Mouse (Mus musculus) inflammation-experienced regulatory T-cells (primary cell): ENCODE measurements around the gene Ceacam13. TPM values are rescaled to one million over a fixed set of nuclear protein-coding genes. Genes with fewer than 3 reads are reported as not detected.

Experiments used
- polyA plus RNA-seq, 2 experiments: library from polyadenylated mRNA; unstranded; fragments of 100-300 nt; shearing (Covaris generic); gene quantifications; one replicate each; pipeline ENCODE4 v1.2.1; 2017

The Ceacam13 gene
- polyA plus RNA-seq = not detected

DNA sequence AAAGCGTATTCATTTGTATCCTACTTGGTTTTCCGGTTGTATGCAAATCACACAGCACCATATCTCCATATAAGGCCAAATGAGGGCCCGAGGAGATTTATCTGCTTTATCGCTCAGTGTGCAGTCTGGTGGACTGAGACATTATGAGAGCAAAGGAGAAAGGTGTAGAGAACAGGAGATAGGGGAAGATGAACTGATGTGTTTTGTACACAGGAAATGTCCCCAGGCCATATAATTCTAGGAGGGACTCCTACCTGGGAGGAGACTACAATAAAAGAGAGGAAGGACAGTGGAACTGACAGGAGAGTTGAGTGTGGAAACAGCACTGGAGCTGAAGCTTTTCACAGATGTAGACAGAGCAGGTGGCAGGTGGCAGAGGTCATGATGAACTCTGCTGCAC, at the start of gene Ceacam13:
Gene Ceacam13, plus strand, starts transcription at position 301 of the 400 bp plus-strand sequence.

GRCm38 (mm10) chr7:17971824-17972223, 37.9 kb upstream of the Ceacam13 start, which contains the start of gene Ceacam11:
TSS of gene Ceacam11 (plus strand) at chr7:17972124.

GRCm38 (mm10) chr7:18065629-18066028, 55.9 kb downstream of the Ceacam13 start, which contains the start of gene Ceacam12:
TSS of gene Ceacam12 (plus strand) at chr7:18065929.

Other genes starting within 250 kb of the Ceacam13 start
- not detected for gene Ceacam14, start 197.3 kb upstream of the Ceacam13 start, polyA plus RNA-seq
- under 1 TPM in 1 of 2 experiments, not detected in 1; 0.08 TPM for gene Gm5155, start 138.1 kb upstream of the Ceacam13 start, polyA plus RNA-seq
- gene Ceacam11, start 37.8 kb upstream of the Ceacam13 start, polyA plus RNA-seq = not detected
- gene Ceacam12, start 56.0 kb downstream of the Ceacam13 start, polyA plus RNA-seq = not detected
- gene Igfl3, start 166.6 kb downstream of the Ceacam13 start, polyA plus RNA-seq = not detected
- not detected for gene Mill1, start 235.5 kb downstream of the Ceacam13 start, polyA plus RNA-seq